Mouse (Mus musculus) brain, embryonic 14.5 days (tissue): ENCODE measurements at regions not wholly inside any gene's neighbourhood (a gene's known extent, or its start where the extent isn't known, plus 50 kb on each side); places are given as distances from the start of the nearest gene placed in this dataset.

ENCODE experiments used
- CTCF ChIP-seq: fragments of 200-500 bp; IDR thresholded peaks from 2 replicates; pipeline ENCODE4 v1.5.1; 2012; ENCODE audit warnings: inconsistent platforms, mild to moderate bottlenecking, moderate library complexity, borderline replicate concordance; ENCODE audit not compliant: insufficient read depth, insufficient read length; ENCODE audit errors: extremely low read depth
- POLR2A ChIP-seq: fragments of 200-500 bp; IDR thresholded peaks from 2 replicates; pipeline ENCODE4 v1.6.1; 2012; ENCODE audit warnings: mild to moderate bottlenecking, inconsistent platforms, borderline replicate concordance; ENCODE audit not compliant: poor library complexity, insufficient read depth, insufficient read length, severe bottlenecking; ENCODE audit errors: extremely low read depth

GRCm38 (mm10) chr5:64584308-64584707 is 218.9 kb upstream of the Klf3 start:
- TF ChIP-seq POLR2A (no peak), CTCF (no peak)
